Mouse (Mus musculus) limb, embryonic 12.5 days (tissue): ENCODE measurements around the gene Sclt1. TPM values are rescaled to one million over a fixed set of nuclear protein-coding genes. Genes with fewer than 3 reads are reported as not detected.

ENCODE experiments used
- ATAC-seq: fragments of 200-750 bp; cut with Nextera tagmentation; 2 replicates; pipeline ENCODE4 v1.8.0; 2017; ENCODE audit warnings: low read depth, moderate TSS enrichment; ENCODE audit not compliant: insufficient number of reproducible peaks, insufficient read depth, low FRiP score, low TSS enrichment
- H3K27ac ChIP-seq: fragments of 300-500 bp; sonication (generic); 2 replicates; pipeline ENCODE4 v1.5.1; 2016; ENCODE audit warnings: mild to moderate bottlenecking, moderate library complexity
- H3K27me3 ChIP-seq: fragments of 300-500 bp; sonication (generic); 2 replicates; pipeline ENCODE4 v1.6.1; 2016; ENCODE audit warnings: mild to moderate bottlenecking, moderate library complexity
- H3K36me3 ChIP-seq: fragments of 300-500 bp; sonication (generic); 2 replicates; pipeline ENCODE4 v1.6.1; 2016; ENCODE audit warnings: mild to moderate bottlenecking, moderate library complexity
- H3K4me1 ChIP-seq: fragments of 300-500 bp; sonication (generic); replicated peaks from 2 replicates; pipeline ENCODE4 v1.6.1; 2016
- H3K4me2 ChIP-seq: fragments of 300-500 bp; sonication (generic); 2 replicates; pipeline ENCODE4 v1.6.1; 2016; ENCODE audit warnings: mild to moderate bottlenecking, moderate library complexity
- H3K4me3 ChIP-seq: fragments of 300-500 bp; sonication (generic); replicated peaks from 2 replicates; pipeline ENCODE4 v1.5.1; 2016; ENCODE audit warnings: mild to moderate bottlenecking
- H3K9ac ChIP-seq: fragments of 300-500 bp; sonication (generic); replicated peaks from 2 replicates; pipeline ENCODE4 v1.6.1; 2016; ENCODE audit warnings: mild to moderate bottlenecking, moderate library complexity
- H3K9me3 ChIP-seq: fragments of 300-500 bp; sonication (generic); 2 replicates; pipeline ENCODE4 v1.6.1; 2016; ENCODE audit warnings: mild to moderate bottlenecking, moderate library complexity
- WGBS: fragments of 180-500 bp; shearing (Covaris S2); methylation state at CpG from one replicate; pipeline ENCODE4 v1.1.7; 2016; 5-methylcytosine and 5-hydroxymethylcytosine counted together
- polyA plus RNA-seq: library from polyadenylated mRNA; unstranded; fragments of >200 nt; fragmentation: Nextera tagmentation; extraction: Ambion mirVana; gene quantifications from 2 replicates; pipeline ENCODE4 v1.2.1, GENCODE M21; 2016

Sclt1 gene
- polyA plus RNA-seq, 1 experiment from 2014 or later: 33.4 TPM

DNA sequence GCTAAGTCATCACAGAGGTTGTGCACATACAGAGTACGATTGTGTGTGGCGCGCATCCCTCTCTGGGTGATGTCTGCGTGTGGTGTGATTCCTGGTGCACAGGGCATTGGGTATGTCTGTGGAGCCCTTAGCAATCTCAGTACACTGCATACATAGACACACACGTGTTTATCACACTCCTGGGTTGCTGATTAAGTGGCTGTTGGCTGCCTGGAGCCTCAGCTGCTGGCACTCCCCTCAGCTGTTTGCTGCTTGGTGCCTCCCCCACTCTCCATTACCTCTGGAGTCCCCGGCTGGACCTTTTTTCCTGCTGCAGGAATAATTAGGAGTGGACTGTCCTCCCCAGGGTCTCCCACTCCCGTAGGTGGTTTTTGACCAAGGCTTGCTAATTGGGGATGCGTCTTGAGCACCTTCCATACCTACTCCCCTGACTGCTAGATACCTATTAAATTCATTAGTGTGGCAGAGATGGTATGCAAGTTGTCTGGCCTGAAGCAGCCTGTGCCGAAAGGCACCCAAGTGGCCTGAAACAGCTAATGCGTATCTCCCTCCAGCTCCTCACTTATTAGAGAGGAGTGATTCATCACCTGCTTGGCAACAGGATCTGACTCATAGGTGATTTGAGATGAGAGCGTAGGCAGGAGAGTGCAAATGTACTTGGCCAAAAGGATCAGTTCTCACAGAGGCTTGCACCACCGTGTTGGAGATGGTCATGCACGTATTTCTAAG, 136.5 kb downstream of the Sclt1 start:
- Histone ChIP-seq H3K27ac (no peak overlapping the region), H3K36me3 (peaks cover 42% of the 10 kb centered on the region), H3K4me2 (no peak overlapping the region), H3K4me1 (peaks cover 20% of the 10 kb centered on the region), H3K27me3 (no peaks in the 10 kb centered on the region), H3K9ac (no peak overlapping the region), H3K4me3 (no peak overlapping the region), H3K9me3 (no peaks in the 10 kb centered on the region)
- WGBS: 84% methylated on average over 13 of the region's 13 CpGs
- 0 out of 2 replicates have a peak, but pooled peaks have one; percentile 21 for ATAC-seq

DNA sequence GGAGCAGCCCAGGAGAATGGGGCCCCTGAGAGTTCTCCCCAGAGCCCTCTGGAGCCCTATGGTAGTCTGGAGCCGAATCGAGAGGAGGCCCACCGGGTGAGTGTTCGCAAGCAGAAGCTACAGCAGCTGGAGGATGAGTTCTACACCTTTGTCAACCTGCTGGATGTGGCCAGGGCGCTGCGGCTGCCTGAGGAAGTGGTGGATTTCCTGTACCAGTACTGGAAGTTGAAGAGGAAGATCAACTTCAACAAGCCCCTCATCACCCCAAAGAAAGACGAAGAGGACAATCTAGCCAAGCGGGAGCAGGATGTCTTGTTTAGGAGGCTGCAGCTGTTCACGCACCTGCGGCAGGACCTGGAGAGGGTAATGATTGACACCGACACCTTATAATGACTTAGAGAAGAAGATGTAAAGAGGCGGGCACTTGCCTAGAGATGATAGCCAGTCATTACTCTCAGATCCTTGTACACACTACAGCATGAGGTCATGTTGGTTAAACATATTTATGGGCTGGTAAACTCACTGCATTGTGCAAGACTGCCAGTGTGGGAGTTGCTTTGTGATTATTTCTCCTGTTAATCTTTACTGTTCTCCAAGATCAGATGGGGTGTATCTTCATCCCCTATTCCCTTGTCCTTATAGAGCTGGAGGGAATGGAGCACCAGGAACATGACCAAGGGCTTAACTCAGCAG, 137.5 kb downstream of the Sclt1 start:
- no peak overlapping the region for H3K9ac ChIP-seq
- no peak for ATAC-seq
- no peak overlapping the region for H3K4me2 ChIP-seq
- H3K4me3 ChIP-seq: no peak overlapping the region
- H3K4me1 ChIP-seq: peaks cover 20% of the 10 kb centered on the region
- peaks cover 36% of the 10 kb centered on the region for H3K36me3 ChIP-seq
- WGBS: 89% methylated on average over 12 of the region's 12 CpGs
- H3K27me3 ChIP-seq: no peaks in the 10 kb centered on the region
- no peak overlapping the region for H3K27ac ChIP-seq
- H3K9me3 ChIP-seq: no peaks in the 10 kb centered on the region

DNA sequence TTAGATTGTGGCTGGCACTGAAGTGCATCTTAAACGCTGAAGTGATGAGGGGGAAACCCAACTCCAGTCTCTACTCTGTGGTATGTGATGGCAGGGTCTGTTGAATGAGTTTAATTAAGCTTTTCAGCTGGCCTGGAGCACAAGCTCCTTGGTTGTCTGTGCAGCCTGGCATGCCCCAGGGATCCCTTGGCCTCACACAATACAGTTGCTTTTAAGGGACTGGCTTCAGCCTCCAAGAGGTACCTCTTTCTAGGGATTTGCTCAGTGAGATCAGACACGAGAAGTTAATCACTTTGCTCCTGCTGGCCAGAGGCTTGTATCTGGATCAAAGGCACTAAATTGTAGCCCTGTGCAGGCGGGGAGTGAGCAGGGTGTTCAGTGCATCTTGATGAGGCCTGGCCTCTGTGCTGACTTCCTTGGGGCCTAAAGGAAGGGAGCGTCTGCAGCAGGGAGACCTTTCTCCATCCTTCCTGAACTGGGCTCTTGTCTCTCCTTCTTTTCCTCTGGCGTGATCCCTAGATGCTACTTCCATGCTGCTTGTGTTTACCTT, 138.8 kb downstream of the Sclt1 start:
- H3K27ac ChIP-seq: no peak overlapping the region; the same call in 1 of the 2 replicates
- 36% methylated on average over 5 of the region's 5 CpGs for WGBS
- H3K4me2 ChIP-seq: no peak overlapping the region
- no peaks in the 10 kb centered on the region for H3K9me3 ChIP-seq
- H3K9ac ChIP-seq: no peak overlapping the region
- H3K36me3 ChIP-seq: peaks cover 44% of the 10 kb centered on the region
- no peaks in the 10 kb centered on the region for H3K27me3 ChIP-seq
- H3K4me1 ChIP-seq: peaks cover 20% of the 10 kb centered on the region
- no peak overlapping the region for H3K4me3 ChIP-seq
- ATAC-seq: no peak; the same call in 1 of the 2 replicates

DNA sequence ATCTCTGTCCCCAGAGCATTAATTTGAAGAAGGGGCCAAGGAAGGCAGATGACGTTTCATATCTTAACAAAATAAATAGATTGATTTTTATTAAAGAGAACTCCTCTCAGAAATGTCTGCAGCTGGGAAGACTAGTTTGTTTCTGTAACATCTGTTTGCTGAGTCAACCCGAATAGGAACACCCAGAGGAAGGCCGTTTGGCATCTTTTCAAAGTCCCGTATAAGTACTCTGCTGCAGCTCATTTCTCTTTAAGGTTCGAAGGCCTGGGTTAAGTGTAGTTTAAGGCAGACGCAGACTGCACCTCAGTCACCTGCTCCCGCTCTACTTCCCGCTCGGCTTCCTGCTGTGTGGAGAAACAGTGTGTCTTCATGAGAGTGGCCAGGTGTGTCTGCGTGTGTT, 139.4 kb downstream of the Sclt1 start:
- H3K4me2 ChIP-seq: no peak overlapping the region
- no peaks in the 10 kb centered on the region for H3K9me3 ChIP-seq
- WGBS: 42% methylated on average over 10 of the region's 10 CpGs
- 0 out of 2 replicates have a peak, but pooled peaks have one; percentile 35 for ATAC-seq
- H3K27me3 ChIP-seq: no peaks in the 10 kb centered on the region
- no peak overlapping the region for H3K9ac ChIP-seq
- peaks cover 20% of the 10 kb centered on the region for H3K4me1 ChIP-seq
- H3K36me3 ChIP-seq: peaks cover 49% of the 10 kb centered on the region
- H3K27ac ChIP-seq: peak overlapping the region; percentile 31; the same call in 1 of the 2 replicates
- H3K4me3 ChIP-seq: no peak overlapping the region

DNA sequence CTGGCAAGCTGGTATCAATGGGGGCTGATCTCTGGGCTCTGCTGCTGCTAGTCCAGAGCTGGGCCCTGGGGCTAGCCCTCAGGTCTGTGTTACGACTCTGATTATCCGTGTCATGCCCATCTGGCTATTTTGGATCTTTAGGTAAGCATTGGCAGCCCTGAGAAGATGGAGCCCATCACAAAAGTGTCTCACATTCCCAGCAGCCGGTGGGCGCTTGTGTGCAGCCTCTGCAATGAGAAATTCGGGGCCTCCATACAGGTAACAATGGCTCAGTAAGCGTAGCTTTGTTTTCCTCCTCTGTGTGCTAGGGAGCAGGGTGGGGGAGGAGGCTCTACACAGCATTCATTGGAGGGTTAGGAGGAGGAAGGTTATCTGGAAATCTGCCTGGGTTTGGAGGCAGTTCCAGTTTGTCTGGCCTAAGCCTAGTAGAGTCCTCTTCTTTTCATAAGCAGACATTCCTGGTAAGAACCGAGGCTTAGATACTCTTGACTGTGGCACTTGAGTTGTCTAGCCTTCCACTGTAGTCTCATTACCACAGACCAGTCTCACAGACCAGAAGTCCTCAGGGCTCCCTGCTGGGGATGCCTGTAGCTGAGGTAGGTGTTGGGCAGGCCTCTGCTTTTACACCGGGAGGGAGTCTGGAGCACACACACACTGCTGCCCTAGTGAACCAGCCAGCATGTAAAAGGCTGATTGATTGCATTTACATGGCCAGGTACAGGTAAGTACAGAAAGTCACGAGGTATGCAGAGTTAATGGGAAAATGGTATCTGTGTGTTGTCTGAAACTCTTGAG, 140.9 kb downstream of the Sclt1 start:
- no peak for ATAC-seq
- peaks cover 63% of the 10 kb centered on the region for H3K36me3 ChIP-seq
- peaks cover 20% of the 10 kb centered on the region for H3K4me1 ChIP-seq
- no peak overlapping the region for H3K4me3 ChIP-seq
- H3K4me2 ChIP-seq: no peak overlapping the region
- no peaks in the 10 kb centered on the region for H3K9me3 ChIP-seq
- 85% methylated on average over 9 of the region's 9 CpGs for WGBS
- H3K27ac ChIP-seq: no peak overlapping the region
- H3K27me3 ChIP-seq: no peaks in the 10 kb centered on the region
- no peak overlapping the region for H3K9ac ChIP-seq

DNA sequence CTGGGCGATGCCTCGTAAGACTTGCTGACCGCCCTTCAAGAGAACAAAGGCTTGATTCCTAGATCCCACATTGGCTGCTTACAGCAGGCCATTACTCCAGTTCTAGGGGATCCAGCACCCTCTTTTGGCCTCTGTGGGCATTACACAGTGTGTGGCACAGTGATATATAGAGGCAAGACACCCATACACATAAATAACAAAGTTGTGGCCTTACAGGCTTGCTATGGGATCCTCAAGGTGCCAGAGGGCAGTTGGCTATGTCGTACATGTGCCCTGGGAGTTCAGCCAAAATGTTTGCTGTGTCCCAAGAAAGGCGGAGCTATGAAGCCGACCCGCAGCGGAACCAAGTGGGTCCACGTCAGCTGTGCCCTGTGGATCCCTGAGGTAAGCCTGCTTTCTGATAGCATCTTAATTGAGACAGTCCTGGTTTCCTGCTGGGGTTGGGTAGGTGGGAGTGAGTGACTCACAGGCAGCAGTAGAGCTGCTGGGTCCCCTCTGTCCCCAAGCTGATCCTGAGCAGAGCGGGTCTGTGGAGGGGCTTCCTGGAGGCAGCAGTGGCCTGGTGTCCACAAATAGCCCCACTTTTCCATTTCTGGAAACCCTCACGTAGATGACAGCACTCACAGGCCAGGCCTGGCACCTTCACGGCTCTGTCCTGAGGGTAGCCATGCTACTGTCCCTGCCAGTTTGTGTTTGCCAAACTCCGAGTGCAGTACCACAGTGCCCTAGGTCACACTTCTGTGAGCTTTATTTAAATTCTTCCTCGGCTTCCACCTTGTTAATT, 142.3 kb downstream of the Sclt1 start:
- H3K36me3 ChIP-seq: peaks cover 65% of the 10 kb centered on the region
- no peak for ATAC-seq
- peaks cover 20% of the 10 kb centered on the region for H3K4me1 ChIP-seq
- 87% methylated on average over 14 of the region's 14 CpGs for WGBS
- no peaks in the 10 kb centered on the region for H3K27me3 ChIP-seq
- no peak overlapping the region for H3K4me3 ChIP-seq
- H3K9me3 ChIP-seq: no peaks in the 10 kb centered on the region
- H3K9ac ChIP-seq: no peak overlapping the region
- H3K4me2 ChIP-seq: no peak overlapping the region
- H3K27ac ChIP-seq: no peak overlapping the region

DNA sequence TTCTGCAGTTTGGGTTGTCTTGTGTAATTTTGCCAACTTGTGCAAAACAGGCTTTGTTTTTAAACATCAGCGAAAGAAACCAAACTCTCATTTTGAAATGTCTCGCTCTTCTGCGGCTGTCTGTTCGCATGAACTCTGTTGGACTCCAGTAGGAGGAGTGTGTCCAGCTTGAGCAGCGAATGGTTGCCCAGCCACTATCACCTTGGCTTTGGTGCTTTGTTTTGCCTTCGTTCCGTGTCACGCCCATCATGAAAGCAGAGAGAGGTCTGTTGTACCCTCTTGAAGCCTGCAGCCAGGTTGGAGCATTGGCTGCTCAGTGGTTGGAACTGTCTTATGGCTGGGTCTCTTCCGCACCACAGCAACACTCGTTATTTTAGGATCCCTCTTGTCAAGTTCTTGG, 143.1 kb downstream of the Sclt1 start:
- no peak for ATAC-seq
- no peak overlapping the region for H3K4me2 ChIP-seq
- peaks cover 20% of the 10 kb centered on the region for H3K4me1 ChIP-seq
- H3K36me3 ChIP-seq: peaks cover 64% of the 10 kb centered on the region
- H3K9me3 ChIP-seq: no peaks in the 10 kb centered on the region
- no peak overlapping the region for H3K27ac ChIP-seq
- no peak overlapping the region for H3K4me3 ChIP-seq
- H3K9ac ChIP-seq: no peak overlapping the region
- no peaks in the 10 kb centered on the region for H3K27me3 ChIP-seq
- 92% methylated on average over 10 of the region's 10 CpGs for WGBS

DNA sequence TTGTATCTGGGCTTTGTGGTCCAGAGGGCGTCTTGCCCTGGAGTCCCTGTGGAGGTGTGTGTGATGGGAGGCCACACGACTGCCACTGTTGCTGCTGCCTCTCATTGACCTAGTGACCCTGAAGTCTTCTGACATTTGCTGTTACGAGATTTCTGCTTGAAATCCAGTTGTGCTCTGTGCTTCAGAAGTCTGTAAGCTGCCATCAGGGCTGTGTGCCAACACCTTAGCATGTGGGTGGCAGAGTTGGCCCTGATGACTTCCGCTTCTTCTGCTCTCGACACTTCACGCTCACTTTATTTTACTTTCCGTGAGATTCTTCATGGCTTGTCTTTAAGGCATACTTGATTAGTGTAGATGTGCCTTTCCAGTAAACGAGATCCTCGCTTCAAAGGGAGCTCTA, 143.9 kb downstream of the Sclt1 start:
- H3K4me1 ChIP-seq: peaks cover 17% of the 10 kb centered on the region; the same call in 1 of the 2 replicates
- no peaks in the 10 kb centered on the region for H3K27me3 ChIP-seq
- H3K4me2 ChIP-seq: no peak overlapping the region
- H3K27ac ChIP-seq: no peak overlapping the region
- no peak overlapping the region for H3K4me3 ChIP-seq
- 67% methylated on average over 9 of the region's 9 CpGs for WGBS
- no peaks in the 10 kb centered on the region for H3K9me3 ChIP-seq
- ATAC-seq: no peak
- H3K36me3 ChIP-seq: peaks cover 71% of the 10 kb centered on the region
- no peak overlapping the region for H3K9ac ChIP-seq

DNA sequence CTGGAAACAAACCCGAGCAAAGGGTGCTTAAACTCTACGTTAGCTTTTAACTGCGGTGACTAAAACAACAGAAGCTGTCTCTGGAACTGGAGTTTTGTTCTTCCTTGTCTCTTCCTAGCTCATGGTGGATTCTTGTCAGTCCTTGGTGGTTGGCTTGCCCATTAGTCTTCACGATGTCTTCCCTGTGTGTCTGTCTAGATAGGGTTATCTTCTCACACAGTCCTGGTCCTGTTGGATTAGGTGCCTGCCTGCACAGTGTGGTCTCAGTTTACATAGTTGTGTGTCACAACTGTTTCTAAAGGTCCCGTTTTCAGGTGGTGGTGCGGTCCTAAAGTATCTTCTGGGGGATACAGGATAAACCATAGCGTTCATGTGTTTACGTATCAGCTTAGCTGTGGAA, 145.3 kb downstream of the Sclt1 start:
- Histone ChIP-seq H3K27ac (no peak overlapping the region), H3K36me3 (peaks cover 72% of the 10 kb centered on the region), H3K4me2 (no peak overlapping the region), H3K4me3 (no peak overlapping the region), H3K4me1 (0 out of 2 replicates have a peak, but pooled peaks cover 6% of the 10 kb centered on the region), H3K27me3 (no peaks in the 10 kb centered on the region), H3K9me3 (no peaks in the 10 kb centered on the region), H3K9ac (no peak overlapping the region)
- WGBS: 95% methylated on average over 8 of the region's 8 CpGs
- no peak for ATAC-seq

DNA sequence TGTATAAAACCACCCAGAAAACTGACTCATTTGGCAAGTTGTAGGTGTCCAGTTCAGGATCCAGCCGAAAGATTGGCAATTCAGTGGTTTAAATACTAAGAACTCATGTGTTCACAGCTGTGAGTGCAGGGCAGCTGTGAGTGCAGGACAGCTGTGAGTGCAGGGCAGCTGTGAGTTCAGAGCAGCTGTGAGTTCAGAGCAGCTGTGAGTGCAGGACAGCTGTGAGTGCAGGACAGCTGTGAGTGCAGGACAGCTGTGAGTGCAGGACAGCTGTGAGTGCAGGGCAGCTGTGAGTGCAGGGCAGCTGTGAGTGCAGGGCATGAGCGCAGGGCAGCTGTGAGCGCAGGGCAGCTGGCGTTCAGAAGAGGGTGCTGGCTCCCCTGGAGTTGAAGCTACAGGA, 147.3 kb downstream of the Sclt1 start:
- ATAC-seq: no peak
- no peak overlapping the region for H3K4me3 ChIP-seq
- no peaks in the 10 kb centered on the region for H3K9me3 ChIP-seq
- peaks cover 77% of the 10 kb centered on the region for H3K36me3 ChIP-seq
- H3K27ac ChIP-seq: no peak overlapping the region
- no peak overlapping the region for H3K9ac ChIP-seq
- no peaks in the 10 kb centered on the region for H3K27me3 ChIP-seq
- WGBS: 85% methylated on average over 4 of the region's 4 CpGs
- H3K4me1 ChIP-seq: 0 out of 2 replicates have a peak, but pooled peaks cover 6% of the 10 kb centered on the region
- no peak overlapping the region for H3K4me2 ChIP-seq
